Mouse (Mus musculus) MEL (cell line): ENCODE measurements around the gene Creg2. TPM values are rescaled to one million over a fixed set of nuclear protein-coding genes. Genes with fewer than 3 reads are reported as not detected.

Experiments
- DNase-seq: peaks from one replicate; pipeline ENCODE4 v3.0.0; 2011; ENCODE audit warnings: low read depth, low spot score
- H3K27ac ChIP-seq: 2 replicates; pipeline ENCODE4 v1.5.1; 2012; ENCODE audit warnings: low read depth, mild to moderate bottlenecking, control low read depth, low read length, moderate library complexity; ENCODE audit not compliant: control insufficient read depth
- H3K27me3 ChIP-seq, 2 experiments: fragments of 150-350 bp in 1 of 2; sonication (generic) in 1 of 2; 2 replicates each; pipeline ENCODE4 v1.6.1; 2012; ENCODE audit warnings: low read length in 2 of 2, mild to moderate bottlenecking in 2 of 2, improper control_type of control experiment in 1 of 2, moderate library complexity in 1 of 2; ENCODE audit not compliant: insufficient read depth in 2 of 2, control insufficient read depth in 1 of 2
- H3K36me3 ChIP-seq, 2 experiments: 2 replicates each; pipeline ENCODE4 v1.6.1; 2012 to 2014; ENCODE audit warnings: low read length in 2 of 2, improper control_type of control experiment in 1 of 2, inconsistent platforms in 1 of 2, mild to moderate bottlenecking in 1 of 2; ENCODE audit not compliant: insufficient read depth in 2 of 2, control insufficient read depth in 1 of 2
- H3K4me1 ChIP-seq, 2 experiments: fragments of 150-350 bp in 1 of 2; sonication (generic) in 1 of 2; 2 replicates each; pipeline ENCODE4 v1.6.1; 2012; ENCODE audit warnings: low read length in 2 of 2, improper control_type of control experiment in 1 of 2, mild to moderate bottlenecking in 1 of 2; ENCODE audit not compliant: insufficient read depth in 2 of 2, control insufficient read depth in 1 of 2
- H3K4me3 ChIP-seq, 2 experiments: fragments of 150-350 bp in 1 of 2; sonication (generic) in 1 of 2; 2 replicates each; pipeline ENCODE4 v1.5.1; 2012; ENCODE audit warnings: low read depth in 2 of 2, low read length in 2 of 2, mild to moderate bottlenecking in 2 of 2, moderate library complexity in 2 of 2, control low read depth in 1 of 2, improper control_type of control experiment in 1 of 2; ENCODE audit not compliant: control insufficient read depth in 1 of 2, insufficient read depth in 1 of 2
- H3K79me2 ChIP-seq: 2 replicates; pipeline ENCODE4 v1.6.1; 2012; ENCODE audit warnings: mild to moderate bottlenecking, low read length, moderate library complexity; ENCODE audit not compliant: control insufficient read depth, poor library complexity, insufficient read depth
- H3K9ac ChIP-seq: 2 replicates; pipeline ENCODE4 v1.6.1; 2012; ENCODE audit warnings: low read depth, mild to moderate bottlenecking, control low read depth, low read length, moderate library complexity; ENCODE audit not compliant: control insufficient read depth, poor library complexity, severe bottlenecking
- H3K9me3 ChIP-seq: fragments of 150-350 bp; sonication (generic); replicated peaks from 2 replicates; pipeline ENCODE4 v1.6.1; 2012; ENCODE audit warnings: mild to moderate bottlenecking, low read length, improper control_type of control experiment, moderate library complexity; ENCODE audit not compliant: insufficient read depth
- BHLHE40 ChIP-seq: IDR thresholded peaks from 2 replicates; pipeline ENCODE4 v1.6.1; 2012; ENCODE audit warnings: low read depth, mild to moderate bottlenecking, inconsistent platforms, low read length, improper control_type of control experiment, borderline replicate concordance
- CHD1 ChIP-seq: IDR thresholded peaks from 2 replicates; pipeline ENCODE4 v1.6.1; 2012; ENCODE audit warnings: low read depth, mild to moderate bottlenecking, inconsistent platforms, low read length, improper control_type of control experiment
- CTCF ChIP-seq, 3 experiments: IDR thresholded peaks in 2 of 3; conservative IDR thresholded peaks in 1 of 3; 2 replicates each; pipeline ENCODE4 v1.5.1; 2011 to 2012; ENCODE audit warnings: low read length in 3 of 3, low read depth in 2 of 3, mild to moderate bottlenecking in 2 of 3, improper control_type of control experiment in 1 of 3, inconsistent platforms in 1 of 3, mixed read lengths in 1 of 3, moderate library complexity in 1 of 3; ENCODE audit not compliant: control insufficient read depth in 1 of 3, insufficient read depth in 1 of 3, poor library complexity in 1 of 3, severe bottlenecking in 1 of 3
- E2F4 ChIP-seq: IDR thresholded peaks from 2 replicates; pipeline ENCODE4 v1.6.1; 2011; ENCODE audit warnings: low read depth, low read length, improper control_type of control experiment, borderline replicate concordance
- ELF1 ChIP-seq: IDR thresholded peaks from 2 replicates; pipeline ENCODE4 v1.6.1; 2014; ENCODE audit warnings: low read depth, mild to moderate bottlenecking, inconsistent platforms, low read length, improper control_type of control experiment, moderate library complexity
- ETS1 ChIP-seq: IDR thresholded peaks from 2 replicates; pipeline ENCODE4 v1.6.1; 2012; ENCODE audit warnings: low read depth, mild to moderate bottlenecking, inconsistent platforms, low read length, improper control_type of control experiment, moderate library complexity
- GABPA ChIP-seq: IDR thresholded peaks from 2 replicates; pipeline ENCODE4 v1.6.1; 2012; ENCODE audit warnings: low read depth, mild to moderate bottlenecking, inconsistent platforms, low read length, improper control_type of control experiment, moderate library complexity
- GATA1 ChIP-seq: IDR thresholded peaks from 2 replicates; pipeline ENCODE4 v1.6.1; 2011; ENCODE audit warnings: low read depth, low read length, improper control_type of control experiment
- HCFC1 ChIP-seq: IDR thresholded peaks from 2 replicates; pipeline ENCODE4 v1.6.1; 2012; ENCODE audit warnings: low read depth, mild to moderate bottlenecking, inconsistent platforms, low read length, improper control_type of control experiment, moderate library complexity
- KAT2A ChIP-seq: conservative IDR thresholded peaks from 2 replicates; pipeline ENCODE4 v1.6.1; 2012; ENCODE audit warnings: low read depth, low read length, improper control_type of control experiment, inconsistent platforms
- MAX ChIP-seq: IDR thresholded peaks from 2 replicates; pipeline ENCODE4 v1.6.1; 2011; ENCODE audit warnings: low read length, improper control_type of control experiment
- MAZ ChIP-seq: IDR thresholded peaks from 2 replicates; pipeline ENCODE4 v1.6.1; 2012; ENCODE audit warnings: low read depth, mild to moderate bottlenecking, inconsistent platforms, low read length, improper control_type of control experiment
- MEF2A ChIP-seq: IDR thresholded peaks from 2 replicates; pipeline ENCODE4 v1.6.1; 2014; ENCODE audit warnings: low read depth, mild to moderate bottlenecking, inconsistent platforms, low read length, improper control_type of control experiment; ENCODE audit not compliant: poor library complexity, insufficient replicate concordance, severe bottlenecking; ENCODE audit errors: extremely low read depth
- MXI1 ChIP-seq: IDR thresholded peaks from 2 replicates; pipeline ENCODE4 v1.6.1; 2011; ENCODE audit warnings: mild to moderate bottlenecking, low read depth, low read length, improper control_type of control experiment
- MYB ChIP-seq: IDR thresholded peaks from 2 replicates; pipeline ENCODE4 v1.6.1; 2011; ENCODE audit warnings: mild to moderate bottlenecking, low read depth, low read length, improper control_type of control experiment
- MYC ChIP-seq: IDR thresholded peaks from 2 replicates; pipeline ENCODE4 v1.6.1; 2011; ENCODE audit warnings: low read depth, mild to moderate bottlenecking, low read length, improper control_type of control experiment, moderate library complexity
- NELFE ChIP-seq: IDR thresholded peaks from 2 replicates; pipeline ENCODE4 v1.6.1; 2011; ENCODE audit warnings: low read depth, low read length, improper control_type of control experiment
- NRF1 ChIP-seq: IDR thresholded peaks from 2 replicates; pipeline ENCODE4 v1.6.1; 2014; ENCODE audit warnings: low read depth, mild to moderate bottlenecking, inconsistent platforms, low read length, improper control_type of control experiment, moderate library complexity; ENCODE audit not compliant: poor library complexity, insufficient read depth, severe bottlenecking
- POLR2A ChIP-seq, 2 experiments: IDR thresholded peaks; 2 replicates each; pipeline ENCODE4 v1.6.1; 2011 to 2012; ENCODE audit warnings: low read length in 2 of 2, mild to moderate bottlenecking in 2 of 2, control low read depth in 1 of 2, improper control_type of control experiment in 1 of 2, low read depth in 1 of 2, moderate library complexity in 1 of 2; ENCODE audit not compliant: control insufficient read depth in 1 of 2, insufficient read depth in 1 of 2, poor library complexity in 1 of 2
- POLR2AphosphoS2 ChIP-seq: IDR thresholded peaks from 2 replicates; pipeline ENCODE4 v1.6.1; 2011; ENCODE audit warnings: low read length, improper control_type of control experiment
- RAD21 ChIP-seq: IDR thresholded peaks from 2 replicates; pipeline ENCODE4 v1.6.1; 2011; ENCODE audit warnings: mild to moderate bottlenecking, low read depth, low read length, improper control_type of control experiment
- RCOR1 ChIP-seq: IDR thresholded peaks from 2 replicates; pipeline ENCODE4 v1.6.1; 2012; ENCODE audit warnings: low read depth, mild to moderate bottlenecking, inconsistent platforms, low read length, improper control_type of control experiment
- SIN3A ChIP-seq: IDR thresholded peaks from 2 replicates; pipeline ENCODE4 v1.6.1; 2012; ENCODE audit warnings: low read length, improper control_type of control experiment, inconsistent platforms
- TAL1 ChIP-seq: IDR thresholded peaks from 2 replicates; pipeline ENCODE4 v1.6.1; 2012; ENCODE audit warnings: mild to moderate bottlenecking, inconsistent platforms, low read length, moderate library complexity, mixed read lengths
- TCF12 ChIP-seq: IDR thresholded peaks from 2 replicates; pipeline ENCODE4 v1.6.1; 2014; ENCODE audit warnings: low read depth, mild to moderate bottlenecking, inconsistent platforms, low read length, improper control_type of control experiment, moderate library complexity
- UBTF ChIP-seq: IDR thresholded peaks from 2 replicates; pipeline ENCODE4 v1.6.1; 2012; ENCODE audit warnings: low read depth, mild to moderate bottlenecking, inconsistent platforms, low read length, improper control_type of control experiment, moderate library complexity, borderline replicate concordance; ENCODE audit not compliant: insufficient read depth
- ZC3H11A ChIP-seq: IDR thresholded peaks from 2 replicates; pipeline ENCODE4 v1.6.1; 2012; ENCODE audit warnings: low read depth, mild to moderate bottlenecking, inconsistent platforms, low read length, improper control_type of control experiment
- ZKSCAN1 ChIP-seq: IDR thresholded peaks from 2 replicates; pipeline ENCODE4 v1.6.1; 2012; ENCODE audit warnings: low read depth, mild to moderate bottlenecking, inconsistent platforms, low read length, improper control_type of control experiment, moderate library complexity
- polyA plus RNA-seq, 2 experiments: library from polyadenylated mRNA; stranded (reverse) in 1 of 2; unstranded in 1 of 2; fragments of >175 nt in 1 of 2; fragments of >200 nt in 1 of 2; gene quantifications; 2 replicates each; pipeline versions ENCODE4 v1.2.1 to v1.2.4; 2012; ENCODE audit warnings: low replicate concordance in 2 of 2, low read depth in 1 of 2; ENCODE audit not compliant: insufficient read length in 2 of 2, insufficient read depth in 1 of 2, missing spikeins in 1 of 2
- total RNA-seq: library from RNA; depleted of rRNA; stranded (reverse); fragments of 300-350 nt; gene quantifications from 2 replicates; pipeline ENCODE4 v1.2.3, GENCODE M21; 2012

The Creg2 gene
- total and polyA plus RNA-seq, 3 experiments = not detected

GRCm38 (mm10) chr1:39579139-39579538 lies 72.1 kb downstream of the Creg2 start:
- H3K27ac ChIP-seq = no peak overlapping the region
- H3K27me3 ChIP-seq = no peaks in the 10 kb centered on the region; a peak in 1 of 4 replicates
- H3K79me2 ChIP-seq = peaks cover 28% of the 10 kb centered on the region
- H3K9ac ChIP-seq = no peak overlapping the region
- H3K36me3 ChIP-seq = peaks cover 0 to 34% of the 10 kb centered on the region in 2 experiments; a peak in 2 of 4 replicates
- H3K9me3 ChIP-seq = no peaks in the 10 kb centered on the region
- TF ChIP-seq ZKSCAN1 (no peak), ELF1 (no peak), CTCF (IDR thresholded peaks at IDR 0.05 in 2 of 3, conservative IDR thresholded peaks at IDR 0.05 in 1 of 3; ENCODE audit: control insufficient read depth in 1 of 3, insufficient read depth in 1 of 3, low read depth in 2 of 3, low read length in 3 of 3, poor library complexity in 1 of 3, severe bottlenecking in 1 of 3) (no peak), RCOR1 (no peak), MAX (no peak), ZC3H11A (no peak), TCF12 (no peak), MXI1 (no peak), MYB (no peak), CHD1 (no peak), MEF2A (no peak), HCFC1 (no peak), ETS1 (no peak), UBTF (no peak), POLR2AphosphoS2 (no peak), POLR2A (IDR thresholded peaks at IDR 0.05; ENCODE audit: control insufficient read depth in 1 of 2, insufficient read depth in 1 of 2, low read depth in 1 of 2, low read length in 2 of 2, poor library complexity in 1 of 2) (no peak), GATA1 (no peak), NELFE (no peak), MAZ (no peak), NRF1 (no peak)
- TF ChIP-seq, all 39 proteins: peak for 0
- H3K4me3 ChIP-seq = no peak overlapping the region
- peaks cover 7 to 13% of the 10 kb centered on the region in 2 experiments for H3K4me1 ChIP-seq
- no peak for DNase-seq

DNA sequence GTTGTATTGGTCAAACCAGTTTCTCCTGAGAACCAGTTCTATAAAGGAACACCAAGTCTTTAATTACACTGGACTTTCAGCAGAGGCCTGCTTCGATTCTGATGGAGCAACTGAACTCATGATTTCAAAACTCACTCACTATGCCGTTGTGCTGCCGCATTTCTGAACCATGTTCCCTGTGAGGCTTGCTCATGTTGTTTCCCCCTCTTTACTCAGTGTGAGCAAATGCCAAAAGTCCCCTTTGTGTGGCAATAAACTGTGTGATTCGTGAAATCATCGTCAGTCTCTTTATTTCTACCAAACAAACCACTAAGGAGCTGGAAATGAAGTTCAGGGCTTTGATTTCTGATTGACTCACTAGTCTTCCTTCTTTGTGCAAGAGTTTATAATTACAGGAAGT lies 72.8 kb downstream of the Creg2 start:
- peaks cover 0 to 37% of the 10 kb centered on the region in 2 experiments; a peak in 2 of 4 replicates for H3K36me3 ChIP-seq
- TF ChIP-seq TAL1 = no peak
- TF ChIP-seq MYC = no peak
- no peak for TF ChIP-seq KAT2A
- no peak for TF ChIP-seq RAD21
- no peak for TF ChIP-seq TCF12
- TF ChIP-seq POLR2A (IDR thresholded peaks at IDR 0.05; ENCODE audit: control insufficient read depth in 1 of 2, insufficient read depth in 1 of 2, low read depth in 1 of 2, low read length in 2 of 2, poor library complexity in 1 of 2) = no peak
- TF ChIP-seq BHLHE40 = no peak
- TF ChIP-seq SIN3A = no peak
- no peak for TF ChIP-seq HCFC1
- no peak for TF ChIP-seq GATA1
- TF ChIP-seq CHD1 = no peak
- TF ChIP-seq E2F4 = no peak
- TF ChIP-seq GABPA = no peak
- no peak for TF ChIP-seq MXI1
- TF ChIP-seq, all 39 proteins: peak for 0
- no peak overlapping the region for H3K9ac ChIP-seq
- DNase-seq = no peak
- no peaks in the 10 kb centered on the region; a peak in 1 of 4 replicates for H3K27me3 ChIP-seq
- peaks cover 7 to 14% of the 10 kb centered on the region in 2 experiments for H3K4me1 ChIP-seq
- no peak overlapping the region for H3K4me3 ChIP-seq
- H3K79me2 ChIP-seq = peaks cover 34% of the 10 kb centered on the region
- H3K9me3 ChIP-seq = no peaks in the 10 kb centered on the region
- no peak overlapping the region for H3K27ac ChIP-seq
